Mouse (Mus musculus) liver, embryonic 14.5 days (tissue): Measurements from ENCODE around the gene Hectd1. TPM values are rescaled to one million over a fixed set of nuclear protein-coding genes. Genes with fewer than 3 reads are reported as not detected.

Experiments
- ATAC-seq: fragments of 200-750 bp; cut with Nextera tagmentation; 2 replicates; pipeline ENCODE4 v1.8.0; 2017; ENCODE audit warnings: moderate number of reproducible peaks, mild to moderate bottlenecking, moderate library complexity; ENCODE audit not compliant: insufficient read depth
- DNase-seq, 3 experiments: peaks; one replicate each; pipeline ENCODE4 v3.0.0-alpha.2; 2012 to 2013; ENCODE audit warnings: low read depth in 3 of 3, low spot score in 3 of 3
- H3K27ac ChIP-seq: fragments of 300-500 bp; sonication (generic); 2 replicates; pipeline ENCODE4 v1.5.1; 2014; ENCODE audit warnings: moderate library complexity, mild to moderate bottlenecking, control low read depth, inconsistent platforms
- H3K27me3 ChIP-seq: fragments of 300-500 bp; sonication (generic); 2 replicates; pipeline ENCODE4 v1.6.1; 2014; ENCODE audit warnings: mild to moderate bottlenecking, low read length, moderate library complexity; ENCODE audit not compliant: control insufficient read depth, insufficient read depth
- H3K36me3 ChIP-seq: fragments of 300-500 bp; sonication (generic); replicated peaks from 2 replicates; pipeline ENCODE4 v1.6.1; 2014; ENCODE audit warnings: low read depth; ENCODE audit not compliant: control insufficient read depth, insufficient read depth
- H3K4me1 ChIP-seq, 2 experiments: fragments of 200-500 bp in 1 of 2; fragments of 300-500 bp in 1 of 2; sonication (generic) in 1 of 2; replicated peaks; 2 replicates each; pipeline ENCODE4 v1.6.1; 2012 to 2014; ENCODE audit warnings: antibody characterized with exemption in 1 of 2, inconsistent platforms in 1 of 2, low read length in 1 of 2; ENCODE audit not compliant: control insufficient read depth in 2 of 2, insufficient read depth in 2 of 2
- H3K4me2 ChIP-seq: fragments of 300-500 bp; sonication (generic); 2 replicates; pipeline ENCODE4 v1.6.1; 2014; ENCODE audit warnings: low read depth, mild to moderate bottlenecking, control low read depth, moderate library complexity
- H3K4me3 ChIP-seq, 2 experiments: fragments of 200-500 bp in 1 of 2; fragments of 300-500 bp in 1 of 2; sonication (generic) in 1 of 2; 2 replicates each; pipeline ENCODE4 v1.5.1; 2012 to 2014; ENCODE audit warnings: low read depth in 2 of 2, low read length in 2 of 2, mild to moderate bottlenecking in 2 of 2, control low read depth in 1 of 2, inconsistent platforms in 1 of 2, moderate library complexity in 1 of 2; ENCODE audit not compliant: insufficient read depth in 1 of 2
- H3K9ac ChIP-seq: fragments of 300-500 bp; sonication (generic); replicated peaks from 2 replicates; pipeline ENCODE4 v1.6.1; 2014; ENCODE audit warnings: mild to moderate bottlenecking, control low read depth, moderate library complexity
- H3K9me3 ChIP-seq: fragments of 300-500 bp; sonication (generic); 2 replicates; pipeline ENCODE4 v1.6.1; 2016; ENCODE audit warnings: low read length, mixed read lengths; ENCODE audit not compliant: control insufficient read depth
- CTCF ChIP-seq: IDR thresholded peaks from 2 replicates; pipeline ENCODE4 v1.5.1; 2016; ENCODE audit warnings: antibody characterized with exemption, low read depth, control low read depth
- EP300 ChIP-seq: IDR thresholded peaks from 2 replicates; pipeline ENCODE4 v1.6.1; 2016; ENCODE audit warnings: antibody characterized with exemption, low read depth
- WGBS: fragments of 180-500 bp; shearing (Covaris S2); extraction: QIAGEN DNeasy Blood & Tissue Kit; methylation state at CpG from one replicate; pipeline ENCODE4 v1.1.7; 2014; ENCODE audit not compliant: insufficient replicate concordance; 5-methylcytosine and 5-hydroxymethylcytosine counted together
- polyA plus RNA-seq, 2 experiments: library from polyadenylated mRNA; depleted of rRNA in 1 of 2; stranded (reverse) in 1 of 2; unstranded in 1 of 2; fragments of >200 nt; fragmentation: Nextera tagmentation in 1 of 2; extraction: Ambion mirVana in 1 of 2; gene quantifications; 2 replicates each; pipeline versions ENCODE4 v1.2.1 to v1.2.3; 2012 to 2014

Hectd1 gene
- polyA plus RNA-seq, 2 experiments, result 22.1 to 22.3 TPM

DNA sequence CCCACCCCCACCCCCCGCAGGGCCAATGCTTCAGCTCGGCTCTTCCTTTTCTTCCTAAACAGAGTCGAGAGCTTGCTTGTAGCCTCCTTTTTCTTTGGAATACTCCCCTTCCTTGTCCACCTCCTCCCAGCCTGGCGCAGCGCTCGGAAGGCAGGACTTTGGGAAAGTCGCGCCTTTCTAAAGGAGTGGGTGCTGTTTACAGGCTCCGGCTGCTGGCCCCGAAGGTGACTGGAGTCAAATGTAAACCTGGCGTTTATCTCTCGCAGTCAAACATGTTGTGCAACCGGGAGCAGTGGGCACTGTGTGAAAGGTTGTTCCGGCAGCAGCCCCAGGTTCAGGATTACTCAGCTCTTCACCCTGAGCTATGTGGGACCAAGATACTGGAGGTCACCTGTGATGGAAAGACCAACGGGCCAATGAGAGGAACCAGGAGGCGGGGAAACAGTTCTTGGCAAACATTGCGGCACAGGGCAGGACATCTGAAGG lies 15.5 kb upstream of the Hectd1 start:
- Histone ChIP-seq H3K9ac (peak overlapping the region; percentile 97), H3K27me3 (no peaks in the 10 kb centered on the region), H3K27ac (peak overlapping the region; percentile 100), H3K4me3 (peak overlapping the region; percentile 76 to 81), H3K9me3 (no peaks in the 10 kb centered on the region), H3K4me1 (peaks cover 53 to 60% of the 10 kb centered on the region in 2 experiments), H3K36me3 (no peaks in the 10 kb centered on the region), H3K4me2 (peak overlapping the region; percentile 96)
- under 1% methylated on average over 17 of the region's 17 CpGs for WGBS
- ATAC-seq, result peak; percentile 98
- TF ChIP-seq CTCF (no peak), EP300 (peak; percentile 83)
- DNase-seq, result peak; percentile 98

DNA sequence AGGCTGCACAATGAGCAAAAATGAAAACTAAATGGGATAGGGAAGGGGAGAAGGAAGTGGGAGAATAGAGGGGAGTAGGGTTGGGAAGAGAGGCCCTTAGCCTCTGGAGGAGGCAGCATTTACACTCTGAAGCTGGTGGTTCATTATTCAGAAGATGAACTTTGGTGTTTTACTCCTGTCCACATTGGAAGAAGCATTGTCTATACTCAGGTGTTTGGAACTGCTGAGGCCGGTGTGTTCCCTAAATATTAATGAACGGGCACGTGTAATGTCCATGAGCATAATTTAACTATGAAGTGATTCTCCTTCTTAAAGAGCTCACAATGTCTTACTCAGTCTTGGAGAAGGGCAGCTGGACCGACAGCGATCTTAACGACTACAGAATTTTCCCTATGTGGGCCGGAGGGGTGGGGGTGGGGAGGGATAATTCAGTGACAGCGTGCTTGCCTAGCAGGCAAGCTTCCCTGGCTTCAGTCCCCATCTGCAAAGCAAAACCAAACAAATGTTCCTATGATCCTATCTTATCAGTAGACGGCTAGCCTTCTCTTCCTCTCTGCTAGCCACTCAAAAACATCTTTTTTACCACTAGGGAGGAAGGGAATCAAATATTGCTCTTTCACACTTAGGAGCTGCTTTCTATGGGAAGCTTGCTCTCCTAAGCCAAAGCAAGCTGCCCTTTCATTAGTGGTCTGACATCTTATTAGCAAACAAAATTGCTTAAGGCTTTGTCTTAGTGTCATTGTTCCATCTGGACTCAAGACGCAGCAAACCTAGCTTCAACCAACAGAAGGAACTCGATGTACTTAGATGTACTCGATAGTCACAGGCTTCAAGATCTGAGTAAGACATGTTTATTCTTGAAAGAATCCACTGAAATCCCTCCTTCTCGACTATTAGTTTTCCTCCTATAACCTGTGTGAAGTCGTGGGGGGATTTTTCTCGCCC lies 14.5 kb upstream of the Hectd1 start:
- H3K4me3 ChIP-seq, result peak overlapping the region; percentile 76 to 81
- no peaks in the 10 kb centered on the region for H3K9me3 ChIP-seq
- ATAC-seq (no peak), DNase-seq (no peak)
- H3K4me2 ChIP-seq, result peak overlapping the region; percentile 96
- H3K27ac ChIP-seq, result peak overlapping the region; percentile 100
- peaks cover 51 to 55% of the 10 kb centered on the region in 2 experiments for H3K4me1 ChIP-seq
- WGBS, result 22% methylated on average over 15 of the region's 15 CpGs
- H3K9ac ChIP-seq, result peak overlapping the region; percentile 97
- TF ChIP-seq CTCF (no peak), EP300 (no peak)
- H3K36me3 ChIP-seq, result no peaks in the 10 kb centered on the region
- H3K27me3 ChIP-seq, result no peaks in the 10 kb centered on the region

DNA sequence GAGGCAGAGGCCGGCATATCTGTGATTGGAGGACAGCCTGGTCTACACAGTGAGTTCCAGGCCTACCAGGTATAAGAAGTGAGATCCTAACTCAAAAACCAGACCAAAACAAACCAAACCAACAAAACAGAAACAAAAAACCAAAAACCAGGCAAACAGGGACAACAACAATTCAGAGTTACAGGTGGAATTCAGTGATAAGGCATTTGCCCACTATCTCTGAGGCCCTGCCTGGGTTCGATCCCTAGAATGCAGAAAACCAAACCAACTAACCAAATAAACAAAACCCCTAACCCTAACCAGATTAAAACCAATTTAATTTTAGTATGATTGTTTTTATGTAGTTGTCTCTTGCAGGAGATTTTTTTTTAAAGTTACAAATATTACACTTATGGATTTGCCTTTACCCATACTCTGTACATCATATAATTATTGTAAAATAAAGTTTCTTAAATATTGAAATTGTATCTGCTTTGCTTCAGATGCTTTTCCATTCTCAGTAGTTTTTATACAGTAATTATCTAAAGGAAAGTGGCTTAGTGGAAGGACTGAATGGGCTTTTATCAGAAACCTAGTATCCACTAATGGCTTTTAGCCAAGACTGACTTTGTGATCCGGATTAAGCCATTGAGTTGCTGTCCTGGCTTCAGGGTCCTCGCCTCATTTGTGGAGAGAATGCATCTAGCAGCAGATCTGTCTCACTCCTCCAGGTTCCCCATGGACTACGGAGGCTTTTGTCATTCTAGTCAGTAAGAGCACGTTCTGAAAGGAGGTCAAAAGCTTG lies 12.9 kb upstream of the Hectd1 start:
- TF ChIP-seq CTCF, result no peak
- TF ChIP-seq EP300, result peak; percentile 96
- peak overlapping the region; percentile 50 for H3K9ac ChIP-seq
- peak overlapping the region; percentile 100 for H3K27ac ChIP-seq
- DNase-seq, result peak; percentile 74 to 85 (median 79)
- no peaks in the 10 kb centered on the region for H3K36me3 ChIP-seq
- H3K4me3 ChIP-seq, result no peak overlapping the region; a peak in 1 of 4 replicates
- WGBS, result 31% methylated on average over 6 of the region's 6 CpGs
- H3K9me3 ChIP-seq, result no peaks in the 10 kb centered on the region
- peaks cover 51 to 52% of the 10 kb centered on the region in 2 experiments for H3K4me1 ChIP-seq
- ATAC-seq, result peak; percentile 29; the same call in 1 of the 2 replicates
- H3K4me2 ChIP-seq, result peak overlapping the region; percentile 60
- no peaks in the 10 kb centered on the region for H3K27me3 ChIP-seq

DNA sequence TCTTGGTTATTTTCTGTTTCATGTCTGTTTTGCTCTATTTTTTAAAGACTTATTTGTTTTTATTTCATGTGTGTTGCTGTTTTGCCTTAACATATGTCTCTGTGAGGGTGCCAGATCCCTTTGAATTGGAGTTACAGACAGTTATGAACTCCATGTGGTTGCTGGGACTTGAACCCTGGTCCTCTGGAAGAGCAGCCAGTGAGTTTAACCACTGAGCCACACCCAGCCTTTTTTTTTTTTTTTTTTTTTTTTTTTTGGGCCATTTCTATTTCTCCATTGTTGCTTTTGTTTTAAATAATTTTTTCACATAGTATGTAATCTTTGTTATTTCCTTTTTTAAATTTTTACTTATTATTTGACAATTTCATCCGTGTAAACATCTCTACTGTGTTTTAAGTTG lies 10.5 kb upstream of the Hectd1 start:
- 80% methylated on average over 1 of the region's 1 CpGs for WGBS
- no peaks in the 10 kb centered on the region for H3K9me3 ChIP-seq
- no peak overlapping the region for H3K4me2 ChIP-seq
- H3K27me3 ChIP-seq, result no peaks in the 10 kb centered on the region
- peaks cover 46 to 47% of the 10 kb centered on the region in 2 experiments for H3K4me1 ChIP-seq
- no peak overlapping the region for H3K4me3 ChIP-seq
- ATAC-seq (no peak), DNase-seq (no peak)
- no peak overlapping the region for H3K9ac ChIP-seq
- no peak for TF ChIP-seq CTCF
- no peak for TF ChIP-seq EP300
- no peaks in the 10 kb centered on the region for H3K36me3 ChIP-seq
- H3K27ac ChIP-seq, result peak overlapping the region; percentile 15; the same call in 1 of the 2 replicates
